Mouse (Mus musculus) G1E (cell line): ENCODE data around the gene Ces2f.

ENCODE experiments used
- CTCF ChIP-seq: IDR thresholded peaks from 2 replicates; pipeline ENCODE4 v1.5.1; 2012; ENCODE audit warnings: low read depth, low read length, inconsistent platforms, mixed read lengths
- GATA1 ChIP-seq: IDR thresholded peaks from 2 replicates; pipeline ENCODE4 v1.6.1; 2012; ENCODE audit warnings: borderline replicate concordance, low read length, inconsistent platforms, mixed read lengths
- TAL1 ChIP-seq: conservative IDR thresholded peaks from 2 replicates; pipeline ENCODE4 v1.6.1; 2012; ENCODE audit warnings: low read depth, low read length, inconsistent platforms, mixed read lengths

DNA sequence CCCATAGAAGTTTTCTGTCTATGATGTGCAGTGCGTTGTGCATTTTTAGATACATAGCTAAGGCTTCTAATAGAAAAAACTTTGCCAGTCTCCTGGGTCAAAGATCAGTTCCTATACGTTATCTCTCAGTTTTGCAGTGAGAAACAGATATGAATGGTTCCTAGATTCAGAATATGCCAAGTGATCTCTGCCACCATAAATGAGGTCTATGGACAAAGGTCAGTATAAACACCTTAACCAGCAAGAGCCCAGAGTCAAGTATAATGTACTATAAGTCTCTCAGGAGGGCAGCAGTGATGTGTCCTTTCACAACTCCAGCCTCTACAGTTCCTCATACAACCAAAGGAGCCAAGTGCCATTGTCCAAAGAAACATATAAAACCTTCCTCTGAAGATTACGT is 19.9 kb upstream of the Ces2f start:
- TF ChIP-seq CTCF, result no peak
- TF ChIP-seq TAL1, result no peak
- TF ChIP-seq GATA1, result no peak
